28 mouse cellular contexts compared by ENCODE assay signal in genomic region chr12:76378556-76378955, GRCm38 (mm10). TPM values are rescaled to one million over a fixed set of nuclear protein-coding genes. Genes with fewer than 3 reads are reported as not detected.
A peak's percentile ranks its signal among the peaks of the same experiment; 100 is the strongest.
DNase-seq lines count a peak whose midpoint lies in the region; ATAC-seq lines count a peak whose summit lies in the region.
"Had no signal": no experiment of that assay in that cellular context is flagged by ENCODE, and none has a peak within 500 bp of the region (broad histone marks: within the 10 kb centered on the region; RNA-seq: fewer than 3 reads in every experiment).

No protein-coding gene starts in this region.

- H3K36me3 ChIP-seq in heart, embryonic 13.5 days, result peaks cover 11% of the 10 kb centered on the region
- H3K36me3 ChIP-seq in liver, embryonic 13.5 days, result peaks cover 14% of the 10 kb centered on the region; the same call in 1 of the 2 replicates
- no peaks in the 10 kb centered on the region for H3K36me3 ChIP-seq in macrophage (ENCODE audit: inconsistent target)
- H3K36me3 ChIP-seq: forebrain, embryonic 12.5 days; limb, embryonic 15.5 days; neural tube, embryonic 15.5 days had no signal

- no peak for ATAC-seq in heart, embryonic 13.5 days (ENCODE audit: extremely low read depth, insufficient number of reproducible peaks, low FRiP score, low TSS enrichment)
- no peak for ATAC-seq in liver, embryonic 13.5 days (ENCODE audit: low read depth)
- ATAC-seq: CD4-positive, CD25-positive, alpha-beta regulatory T cell, adult 4 months had no signal

- no peaks in the 10 kb centered on the region for H3K9me3 ChIP-seq in heart, embryonic 13.5 days
- H3K9me3 ChIP-seq in liver, embryonic 13.5 days (replicated peaks), result no peaks in the 10 kb centered on the region
- H3K9me3 ChIP-seq: forebrain, embryonic 12.5 days; hindbrain, embryonic 12.5 days; limb, embryonic 15.5 days; neural tube, embryonic 15.5 days had no signal

- H3K4me1 ChIP-seq in heart, embryonic 13.5 days, result peaks cover 70% of the 10 kb centered on the region
- peaks cover 73% of the 10 kb centered on the region for H3K4me1 ChIP-seq in liver, embryonic 13.5 days (replicated peaks)
- H3K4me1 ChIP-seq: forebrain, embryonic 12.5 days; neural tube, embryonic 15.5 days had no signal

- peak overlapping the region; percentile 16; the same call in 1 of the 2 replicates for H3K4me2 ChIP-seq in heart, embryonic 13.5 days
- H3K4me2 ChIP-seq in liver, embryonic 13.5 days, result no peak overlapping the region
- H3K4me2 ChIP-seq: forebrain, embryonic 12.5 days; hindbrain, embryonic 12.5 days; limb, embryonic 15.5 days; midbrain, embryonic 11.5 days; neural tube, embryonic 15.5 days had no signal

- peak overlapping the region; percentile 78 for H3K27ac ChIP-seq in heart, embryonic 13.5 days (replicated peaks)
- H3K27ac ChIP-seq in liver, embryonic 13.5 days, result peak overlapping the region; percentile 40
- H3K27ac ChIP-seq in macrophage, result peak overlapping the region; percentile 25; the same call in 1 of the 2 replicates
- H3K27ac ChIP-seq: forebrain, embryonic 12.5 days; hindbrain, embryonic 12.5 days; kidney, postnatal 0 days; neural tube, embryonic 15.5 days had no signal

- H3K4me3 ChIP-seq in heart, embryonic 13.5 days, result no peak overlapping the region
- H3K4me3 ChIP-seq in liver, embryonic 13.5 days (replicated peaks), result no peak overlapping the region
- no peak overlapping the region for H3K4me3 ChIP-seq in macrophage (ENCODE audit: inconsistent target)
- H3K4me3 ChIP-seq: forebrain, embryonic 12.5 days; hindbrain, embryonic 12.5 days; limb, embryonic 15.5 days; neural tube, embryonic 15.5 days had no signal

- H3K9ac ChIP-seq in heart, embryonic 13.5 days, result no peak overlapping the region
- no peak overlapping the region for H3K9ac ChIP-seq in liver, embryonic 13.5 days
- H3K9ac ChIP-seq: forebrain, embryonic 12.5 days; hindbrain, embryonic 12.5 days; limb, embryonic 15.5 days; neural tube, embryonic 15.5 days had no signal

- intact Hi-C loops in heart, postnatal 10 days (cut with DNase I), result no loop called here

- DNase-seq in adrenal gland, postnatal 10 days, result peak; percentile 25
- DNase-seq in adrenal gland, postnatal 25 days, result no peak
- DNase-seq in heart, postnatal 10 days, result no peak
- DNase-seq in liver, embryonic 13.5 days, result no peak
- DNase-seq in liver, result no peak
- no peak for DNase-seq in cerebellum, postnatal 25 days
- DNase-seq: cerebellum, adult 11 months; cerebellum, adult 9-11 months; kidney, adult 18-20 months; left cerebral cortex, postnatal 4 days; lung, adult 18-20 months; lung, postnatal 10 days; right cerebral cortex, adult 18-20 months; right cerebral cortex, postnatal 4 days; thymus, postnatal 25 days had no signal

- peaks cover 100% of the 10 kb centered on the region for H3K79me2 ChIP-seq in macrophage (ENCODE audit: inconsistent target)

- H3K27me3 ChIP-seq in heart, embryonic 13.5 days (replicated peaks), result no peaks in the 10 kb centered on the region
- no peaks in the 10 kb centered on the region for H3K27me3 ChIP-seq in liver, embryonic 13.5 days
- H3K27me3 ChIP-seq: forebrain, embryonic 12.5 days; hindbrain, embryonic 12.5 days; limb, embryonic 15.5 days; neural tube, embryonic 15.5 days had no signal

- 60% methylated on average over 5 of the region's 5 CpGs for WGBS in heart, embryonic 13.5 days
- 79% methylated on average over 5 of the region's 5 CpGs for WGBS in liver, embryonic 13.5 days (ENCODE audit: insufficient replicate concordance)
- 77% methylated on average over 5 of the region's 5 CpGs for WGBS in macrophage (ENCODE audit: missing documents)

RNA-seq across cellular contexts. Expression of gene Zbtb1, which starts 8.5 kb away (rescaled TPM):
- 1 to 10 TPM; 5.7 to 7.2 TPM for total RNA-seq in adrenal gland, postnatal 10 days (2021)
- total RNA-seq in adrenal gland, postnatal 25 days (2021), result 8.1 and 8.2 TPM in 2 replicates
- 6.3 and 6.4 TPM in 2 replicates for polyA plus RNA-seq in heart, embryonic 13.5 days (2015; fragmentation: Nextera tagmentation; extraction: Ambion mirVana)
- total RNA-seq in heart, postnatal 10 days (2021), result 1 to 10 TPM; 5.8 to 6.7 TPM
- 4.3 and 5.9 TPM in 2 replicates for polyA plus RNA-seq in liver, embryonic 13.5 days (2015; fragmentation: Nextera tagmentation; extraction: Ambion mirVana)
- total RNA-seq in macrophage (2018; cell fraction: chromatin; rRNA removed), result 10 to 100 TPM in 16 of 26 experiments, 1 to 10 TPM in 10; 1.9 to 29.5 (median 15.6) TPM
- total RNA-seq in macrophage (2018; cell fraction: cytosol; rRNA removed), result 1 to 10 TPM; 1.0 to 7.8 (median 6.3) TPM
- 10 to 100 TPM in 13 of 26 experiments, 1 to 10 TPM in 13; 2.4 to 31.1 (median 9.7) TPM for total RNA-seq in macrophage (2018; cell fraction: nucleus; rRNA removed)
- polyA plus RNA-seq in macrophage (2018), result 5.0 to 6.5 TPM (median 5.2 TPM) in 3 replicates

RNA-seq across cellular contexts. Expression of gene Zbtb25, which starts 9.2 kb away (rescaled TPM):
- 10 to 100 TPM in 1 of 2 experiments, 1 to 10 TPM in 1; 8.7 to 15.9 TPM for total RNA-seq in adrenal gland, postnatal 10 days (2021)
- 8.7 and 12.9 TPM in 2 replicates for total RNA-seq in adrenal gland, postnatal 25 days (2021)
- 11.8 and 13.2 TPM in 2 replicates for polyA plus RNA-seq in heart, embryonic 13.5 days (2015; fragmentation: Nextera tagmentation; extraction: Ambion mirVana)
- total RNA-seq in heart, postnatal 10 days (2021), result 10 to 100 TPM in 1 of 2 experiments, 1 to 10 TPM in 1; 8.5 to 12.2 TPM
- 8.3 and 9.2 TPM in 2 replicates for polyA plus RNA-seq in liver, embryonic 13.5 days (2015; fragmentation: Nextera tagmentation; extraction: Ambion mirVana)
- total RNA-seq in macrophage (2018; cell fraction: chromatin; rRNA removed), result 10 to 100 TPM in 15 of 26 experiments, 1 to 10 TPM in 11; 1.7 to 19.1 (median 11.6) TPM
- 1 to 10 TPM; 1.3 to 6.5 (median 5.1) TPM for total RNA-seq in macrophage (2018; cell fraction: cytosol; rRNA removed)
- total RNA-seq in macrophage (2018; cell fraction: nucleus; rRNA removed), result 10 to 100 TPM in 9 of 26 experiments, 1 to 10 TPM in 17; 2.3 to 17.0 (median 8.8) TPM
- polyA plus RNA-seq in macrophage (2018), result 5.3 to 6.8 TPM (median 5.6 TPM) in 3 replicates

RNA-seq across cellular contexts. Expression of gene Hspa2, which starts 25.4 kb away (rescaled TPM):
- total RNA-seq in adrenal gland, postnatal 10 days (2021), result 10 to 100 TPM; 16.7 to 18.6 TPM
- 25.6 and 26.3 TPM in 2 replicates for total RNA-seq in adrenal gland, postnatal 25 days (2021)
- 15.1 and 15.5 TPM in 2 replicates for polyA plus RNA-seq in heart, embryonic 13.5 days (2015; fragmentation: Nextera tagmentation; extraction: Ambion mirVana)
- total RNA-seq in heart, postnatal 10 days (2021), result 10 to 100 TPM in 1 of 2 experiments, 1 to 10 TPM in 1; 9.9 to 11.7 TPM
- polyA plus RNA-seq in liver, embryonic 13.5 days (2015; fragmentation: Nextera tagmentation; extraction: Ambion mirVana), result 1.7 and 2.4 TPM in 2 replicates
- total RNA-seq in macrophage (2018; cell fraction: chromatin; rRNA removed), result 1 to 10 TPM in 14 of 26 experiments, under 1 TPM in 12; 0.45 to 2.4 (median 1.0) TPM
- total RNA-seq in macrophage (2018; cell fraction: cytosol; rRNA removed), result 1 to 10 TPM; 3.6 to 7.4 (median 5.5) TPM
- total RNA-seq in macrophage (2018; cell fraction: nucleus; rRNA removed), result 1 to 10 TPM in 25 of 26 experiments, under 1 TPM in 1; 0.91 to 4.3 (median 2.4) TPM
- 4.0 to 5.0 TPM (median 4.9 TPM) in 3 replicates for polyA plus RNA-seq in macrophage (2018)

RNA-seq across cellular contexts. Expression of gene Ppp1r36, which starts 38.8 kb away (rescaled TPM):
- total RNA-seq in adrenal gland, postnatal 10 days (2021), result under 1 TPM in 1 of 2 experiments, not detected in 1; 0.45 TPM
- total RNA-seq in adrenal gland, postnatal 25 days (2021), result 0.52 TPM in 1 of 2 replicates, not detected in the other
- polyA plus RNA-seq in heart, embryonic 13.5 days (2015; fragmentation: Nextera tagmentation; extraction: Ambion mirVana), result 2.0 and 3.1 TPM in 2 replicates
- total RNA-seq in heart, postnatal 10 days (2021), result 1 to 10 TPM in 1 of 2 experiments, under 1 TPM in 1; 0.79 to 1.0 TPM
- polyA plus RNA-seq in liver, embryonic 13.5 days (2015; fragmentation: Nextera tagmentation; extraction: Ambion mirVana), result 0.16 TPM in 1 of 2 replicates, not detected in the other
- not detected for total RNA-seq in macrophage (2018; cell fraction: chromatin; rRNA removed)
- not detected for total RNA-seq in macrophage (2018; cell fraction: cytosol; rRNA removed)
- total RNA-seq in macrophage (2018; cell fraction: nucleus; rRNA removed), result not detected
- not detected in 3 replicates for polyA plus RNA-seq in macrophage (2018)
- total RNA-seq: granulocyte monocyte progenitor cell, adult 5-6 weeks; MEL had no signal
- polyA plus RNA-seq: CD4-positive, CD25-positive, alpha-beta regulatory T cell, adult 4 months; inflammation-experienced regulatory T-cells, adult 6 months; large intestine, adult 2 months had no signal

RNA-seq across cellular contexts. Expression of gene Akap5, which starts 53.9 kb away (rescaled TPM):
- total RNA-seq in adrenal gland, postnatal 10 days (2021), result 1 to 10 TPM; 4.6 to 7.0 TPM
- 0.81 and 1.1 TPM in 2 replicates for total RNA-seq in adrenal gland, postnatal 25 days (2021)
- 4.0 and 4.4 TPM in 2 replicates for polyA plus RNA-seq in heart, embryonic 13.5 days (2015; fragmentation: Nextera tagmentation; extraction: Ambion mirVana)
- 1 to 10 TPM; 3.7 to 7.2 TPM for total RNA-seq in heart, postnatal 10 days (2021)
- polyA plus RNA-seq in liver, embryonic 13.5 days (2015; fragmentation: Nextera tagmentation; extraction: Ambion mirVana), result 0.43 and 0.51 TPM in 2 replicates
- 1 to 10 TPM in 5 of 26 experiments, under 1 TPM in 14, not detected in 7; 0.17 to 1.8 (median 0.65) TPM for total RNA-seq in macrophage (2018; cell fraction: chromatin; rRNA removed)
- under 1 TPM in 4 of 26 experiments, not detected in 22; under 0.01 to 0.03 (median 0.03) TPM for total RNA-seq in macrophage (2018; cell fraction: cytosol; rRNA removed)
- 1 to 10 TPM in 1 of 26 experiments, under 1 TPM in 15, not detected in 10; 0.06 to 1.7 (median 0.21) TPM for total RNA-seq in macrophage (2018; cell fraction: nucleus; rRNA removed)
- 0.01 TPM in 1 of 3 replicates, not detected in the others for polyA plus RNA-seq in macrophage (2018)

Comparison
In these comparisons a context has a peak if more than half of its experiments do, and no peak if none do; other contexts are left out.
1. H3K27ac ChIP-seq: peak in every context shown above with its lines; median percentile 78 in heart, embryonic 13.5 days; 40 in liver, embryonic 13.5 days; 25 in macrophage.